Mouse (Mus musculus) CH12.LX (cell line): Measurements from ENCODE around the gene Anapc16. TPM values are rescaled to one million over a fixed set of nuclear protein-coding genes. Genes with fewer than 3 reads are reported as not detected.

Experiments used
- DNase-seq: peaks from one replicate; pipeline ENCODE4 v3.0.0-alpha.2; 2013; ENCODE audit errors: extremely low read depth
- H3K27ac ChIP-seq: 2 replicates; pipeline ENCODE4 v1.5.1; 2012; ENCODE audit warnings: low read depth, mild to moderate bottlenecking, control low read depth, moderate library complexity; ENCODE audit not compliant: insufficient read depth
- H3K27me3 ChIP-seq: replicated peaks from 2 replicates; pipeline ENCODE3; 2012; ENCODE audit warnings: inconsistent platforms
- H3K36me3 ChIP-seq, 2 experiments: replicated peaks in 1 of 2; 2 replicates each; pipeline versions ENCODE3 to v1.6.1; 2012; ENCODE audit warnings: inconsistent platforms in 1 of 2, low read length in 1 of 2, mild to moderate bottlenecking in 1 of 2, mixed read lengths in 1 of 2, moderate library complexity in 1 of 2; ENCODE audit not compliant: control insufficient read depth in 1 of 2, insufficient read depth in 1 of 2
- H3K4me1 ChIP-seq, 2 experiments: 2 replicates each; pipeline ENCODE4 v1.6.1; 2012; ENCODE audit warnings: inconsistent platforms in 1 of 2, moderate library complexity in 1 of 2; ENCODE audit not compliant: insufficient read depth in 2 of 2, control insufficient read depth in 1 of 2
- H3K4me2 ChIP-seq: 2 replicates; pipeline ENCODE4 v1.6.1; 2012; ENCODE audit warnings: low read depth, mild to moderate bottlenecking, control low read depth; ENCODE audit not compliant: poor library complexity, insufficient read depth, severe bottlenecking
- H3K4me3 ChIP-seq, 3 experiments: fragments of 150-350 bp in 1 of 3; sonication (generic) in 1 of 3; replicated peaks in 1 of 3; 2 replicates each; pipeline versions ENCODE3 to v1.5.1; 2011 to 2012; ENCODE audit warnings: low read depth in 2 of 3, low read length in 2 of 3, mild to moderate bottlenecking in 2 of 3, moderate library complexity in 2 of 3, control low read depth in 1 of 3, improper control_type of control experiment in 1 of 3, inconsistent platforms in 1 of 3, mixed read lengths in 1 of 3; ENCODE audit not compliant: poor library complexity in 1 of 3
- H3K79me2 ChIP-seq: replicated peaks from 2 replicates; pipeline ENCODE4 v1.6.1; 2012; ENCODE audit warnings: mild to moderate bottlenecking, moderate library complexity; ENCODE audit not compliant: control insufficient read depth, poor library complexity, insufficient read depth, severe bottlenecking; ENCODE audit errors: extremely low read depth
- H3K9ac ChIP-seq: 2 replicates; pipeline ENCODE4 v1.6.1; 2012; ENCODE audit warnings: low read depth, mild to moderate bottlenecking, control low read depth, moderate library complexity; ENCODE audit not compliant: insufficient read depth
- H3K9me3 ChIP-seq: replicated peaks from 2 replicates; pipeline ENCODE3; 2012; ENCODE audit warnings: low read length, inconsistent platforms, mixed read lengths
- BHLHE40 ChIP-seq: IDR thresholded peaks from 2 replicates; pipeline ENCODE4 v1.6.1; 2011; ENCODE audit warnings: mild to moderate bottlenecking, low read depth, low read length, improper control_type of control experiment
- CHD1 ChIP-seq: IDR thresholded peaks from 2 replicates; pipeline ENCODE4 v1.6.1; 2012; ENCODE audit warnings: low read depth, low read length, improper control_type of control experiment, inconsistent platforms
- CHD2 ChIP-seq: IDR thresholded peaks from 2 replicates; pipeline ENCODE4 v1.6.1; 2011; ENCODE audit warnings: low read length, improper control_type of control experiment
- CTCF ChIP-seq, 2 experiments: IDR thresholded peaks in 1 of 2; conservative IDR thresholded peaks in 1 of 2; 2 replicates each; pipeline ENCODE4 v1.5.1; 2011 to 2012; ENCODE audit warnings: low read depth in 2 of 2, low read length in 2 of 2, improper control_type of control experiment in 1 of 2, inconsistent platforms in 1 of 2, mild to moderate bottlenecking in 1 of 2, moderate library complexity in 1 of 2
- E2F4 ChIP-seq: IDR thresholded peaks from 2 replicates; pipeline ENCODE4 v1.6.1; 2011; ENCODE audit warnings: low read depth, low read length, improper control_type of control experiment; ENCODE audit not compliant: insufficient replicate concordance
- ELF1 ChIP-seq: IDR thresholded peaks from 2 replicates; pipeline ENCODE4 v1.6.1; 2014; ENCODE audit warnings: low read depth, mild to moderate bottlenecking, inconsistent platforms, low read length, improper control_type of control experiment
- EP300 ChIP-seq: IDR thresholded peaks from 2 replicates; pipeline ENCODE4 v1.6.1; 2011; ENCODE audit warnings: low read length, improper control_type of control experiment
- ETS1 ChIP-seq: conservative IDR thresholded peaks from 2 replicates; pipeline ENCODE4 v1.6.1; 2012; ENCODE audit warnings: low read depth, mild to moderate bottlenecking, inconsistent platforms, low read length, improper control_type of control experiment, moderate library complexity
- GABPA ChIP-seq: IDR thresholded peaks from 2 replicates; pipeline ENCODE4 v1.6.1; 2012; ENCODE audit warnings: low read depth, low read length, improper control_type of control experiment, inconsistent platforms; ENCODE audit not compliant: insufficient replicate concordance
- HCFC1 ChIP-seq: IDR thresholded peaks from 2 replicates; pipeline ENCODE4 v1.6.1; 2012; ENCODE audit warnings: low read depth, mild to moderate bottlenecking, inconsistent platforms, low read length, improper control_type of control experiment
- IRF4 ChIP-seq: IDR thresholded peaks from 2 replicates; pipeline ENCODE4 v1.6.1; 2014; ENCODE audit warnings: low read depth, mild to moderate bottlenecking, inconsistent platforms, low read length, improper control_type of control experiment
- JUN ChIP-seq: IDR thresholded peaks from 2 replicates; pipeline ENCODE4 v1.6.1; 2011; ENCODE audit warnings: low read depth, mild to moderate bottlenecking, low read length, improper control_type of control experiment, moderate library complexity; ENCODE audit not compliant: insufficient read depth
- JUND ChIP-seq: conservative IDR thresholded peaks from 2 replicates; pipeline ENCODE4 v1.6.1; 2011; ENCODE audit warnings: low read depth, low read length, improper control_type of control experiment
- KAT2A ChIP-seq: IDR thresholded peaks from 2 replicates; pipeline ENCODE4 v1.6.1; 2012; ENCODE audit warnings: low read length, improper control_type of control experiment, inconsistent platforms; ENCODE audit not compliant: insufficient replicate concordance
- MAFK ChIP-seq: IDR thresholded peaks from 2 replicates; pipeline ENCODE4 v1.6.1; 2011; ENCODE audit warnings: low read length, improper control_type of control experiment; ENCODE audit not compliant: insufficient replicate concordance
- MAX ChIP-seq: IDR thresholded peaks from 2 replicates; pipeline ENCODE4 v1.6.1; 2011; ENCODE audit warnings: low read length, improper control_type of control experiment
- MAZ ChIP-seq: IDR thresholded peaks from 2 replicates; pipeline ENCODE4 v1.6.1; 2012; ENCODE audit warnings: low read depth, mild to moderate bottlenecking, inconsistent platforms, low read length, improper control_type of control experiment, moderate library complexity
- MEF2A ChIP-seq: IDR thresholded peaks from 2 replicates; pipeline ENCODE4 v1.6.1; 2014; ENCODE audit warnings: low read depth, mild to moderate bottlenecking, inconsistent platforms, low read length, improper control_type of control experiment, borderline replicate concordance
- MXI1 ChIP-seq: IDR thresholded peaks from 2 replicates; pipeline ENCODE4 v1.6.1; 2011; ENCODE audit warnings: mild to moderate bottlenecking, low read depth, low read length, improper control_type of control experiment
- MYC ChIP-seq: IDR thresholded peaks from 2 replicates; pipeline ENCODE4 v1.6.1; 2011; ENCODE audit warnings: low read depth, mild to moderate bottlenecking, improper control_type of control experiment, low read length
- NELFE ChIP-seq: IDR thresholded peaks from 2 replicates; pipeline ENCODE4 v1.6.1; 2011; ENCODE audit warnings: low read depth, low read length, improper control_type of control experiment
- NRF1 ChIP-seq: IDR thresholded peaks from 2 replicates; pipeline ENCODE4 v1.6.1; 2014; ENCODE audit warnings: low read depth, mild to moderate bottlenecking, inconsistent platforms, low read length, improper control_type of control experiment, moderate library complexity
- PAX5 ChIP-seq: IDR thresholded peaks from 2 replicates; pipeline ENCODE4 v1.6.1; 2012; ENCODE audit warnings: low read length, inconsistent platforms, mixed read lengths
- POLR2A ChIP-seq: IDR thresholded peaks from 2 replicates; pipeline ENCODE4 v1.6.1; 2011; ENCODE audit warnings: low read depth, mild to moderate bottlenecking, improper control_type of control experiment, low read length
- POLR2AphosphoS2 ChIP-seq: IDR thresholded peaks from 2 replicates; pipeline ENCODE4 v1.6.1; 2011; ENCODE audit warnings: low read depth, low read length, improper control_type of control experiment
- RAD21 ChIP-seq: IDR thresholded peaks from 2 replicates; pipeline ENCODE4 v1.6.1; 2011; ENCODE audit warnings: low read depth, mild to moderate bottlenecking, low read length, improper control_type of control experiment, moderate library complexity
- RCOR1 ChIP-seq: conservative IDR thresholded peaks from 2 replicates; pipeline ENCODE4 v1.6.1; 2012; ENCODE audit warnings: low read depth, mild to moderate bottlenecking, inconsistent platforms, low read length, improper control_type of control experiment
- SIN3A ChIP-seq: IDR thresholded peaks from 2 replicates; pipeline ENCODE4 v1.6.1; 2012; ENCODE audit warnings: low read length, improper control_type of control experiment, inconsistent platforms
- SMC3 ChIP-seq: IDR thresholded peaks from 2 replicates; pipeline ENCODE4 v1.6.1; 2011; ENCODE audit warnings: low read depth, low read length, improper control_type of control experiment
- TBP ChIP-seq: conservative IDR thresholded peaks from 2 replicates; pipeline ENCODE4 v1.6.1; 2011; ENCODE audit warnings: low read depth, low read length, improper control_type of control experiment
- TCF12 ChIP-seq: IDR thresholded peaks from 2 replicates; pipeline ENCODE4 v1.6.1; 2014; ENCODE audit warnings: low read depth, mild to moderate bottlenecking, inconsistent platforms, low read length, improper control_type of control experiment
- UBTF ChIP-seq: IDR thresholded peaks from 2 replicates; pipeline ENCODE4 v1.6.1; 2012; ENCODE audit warnings: low read depth, mild to moderate bottlenecking, inconsistent platforms, low read length, improper control_type of control experiment, moderate library complexity
- USF1 ChIP-seq: IDR thresholded peaks from 2 replicates; pipeline ENCODE4 v1.6.1; 2014; ENCODE audit warnings: low read depth, mild to moderate bottlenecking, inconsistent platforms, low read length, improper control_type of control experiment
- USF2 ChIP-seq: conservative IDR thresholded peaks from 2 replicates; pipeline ENCODE4 v1.6.1; 2011; ENCODE audit warnings: low read depth, low read length, improper control_type of control experiment
- ZC3H11A ChIP-seq: IDR thresholded peaks from 2 replicates; pipeline ENCODE4 v1.6.1; 2012; ENCODE audit warnings: low read depth, mild to moderate bottlenecking, inconsistent platforms, low read length, improper control_type of control experiment
- ZKSCAN1 ChIP-seq: IDR thresholded peaks from 2 replicates; pipeline ENCODE4 v1.6.1; 2012; ENCODE audit warnings: low read depth, inconsistent platforms, low read length, improper control_type of control experiment, borderline replicate concordance
- ZMIZ1 ChIP-seq: IDR thresholded peaks from 2 replicates; pipeline ENCODE4 v1.6.1; 2012; ENCODE audit warnings: low read depth, mild to moderate bottlenecking, inconsistent platforms, low read length, improper control_type of control experiment
- ZNF384 ChIP-seq: IDR thresholded peaks from 2 replicates; pipeline ENCODE4 v1.6.1; 2012; ENCODE audit warnings: low read depth, low read length, improper control_type of control experiment, inconsistent platforms
- dilution Hi-C: fragments of 300-500 bp; cut with MboI; formaldehyde crosslinking; loops from 2 replicates; pipeline ENCODE4 v1.14.3; 2020; ENCODE audit warnings: low sequenced_read_pairs; ENCODE audit not compliant: extremely low pct_unique_long_range_greater_than_20kb, extremely low pct_ligation_motif_present
- in situ Hi-C: fragments of 300-500 bp; cut with MboI; formaldehyde crosslinking; loops from 3 replicates; pipeline ENCODE4 v1.14.3; 2019; ENCODE audit warnings: low sequenced_read_pairs, low pct_ligation_motif_present, low pct_unique_long_range_greater_than_20kb, mixed read lengths
- polyA plus RNA-seq: library from polyadenylated mRNA; unstranded; fragments of >175 nt; gene quantifications from 2 replicates; pipeline ENCODE4 v1.2.1, GENCODE M21; 2012; ENCODE audit warnings: low read depth; ENCODE audit not compliant: insufficient read length
- total RNA-seq, 2 experiments: library from RNA; depleted of rRNA; stranded (reverse); fragments of 300-350 nt in 1 of 2; fragments of >200 nt in 1 of 2; gene quantifications; 2 replicates each; pipeline ENCODE4 v1.2.3; 2012 to 2014

Gene Anapc16
- total and polyA plus RNA-seq, 3 experiments: 43.9 to 67.6 (median 64.9) TPM

- H3K27me3 ChIP-seq: no peaks in the 10 kb centered on the region
- dilution Hi-C loops: no loop called here
- H3K9ac ChIP-seq: 0 out of 2 replicates have a peak overlapping the region, but pooled peaks have one; percentile 31
- no peak for DNase-seq
- H3K4me1 ChIP-seq: peaks cover 7 to 34% of the 10 kb centered on the region in 2 experiments
- peaks cover 8 to 21% of the 10 kb centered on the region in 2 experiments for H3K36me3 ChIP-seq
- H3K4me3 ChIP-seq: peak overlapping the region in 1 of 3 experiments; percentile 74
- in situ Hi-C loops: loop anchor here (5.0 kb wide), 1 partner anchor 34 kb away; no protein-coding TSS in a partner anchor
- 0 out of 2 replicates have a peak overlapping the region, but pooled peaks have one; percentile 36 for H3K27ac ChIP-seq
- TF ChIP-seq SMC3: no peak
- TF ChIP-seq CHD2: no peak; the same call in 1 of the 2 replicates
- TF ChIP-seq USF1: no peak
- 0 out of 2 replicates have a peak, but pooled peaks have one; percentile 52 for TF ChIP-seq RCOR1
- TF ChIP-seq BHLHE40: no peak
- TF ChIP-seq TCF12: no peak
- no peak for TF ChIP-seq NELFE
- TF ChIP-seq ZKSCAN1: no peak
- TF ChIP-seq NRF1: no peak
- TF ChIP-seq JUND: no peak
- no peak for TF ChIP-seq POLR2A
- no peak for TF ChIP-seq CTCF (conservative IDR thresholded peaks at IDR 0.05 in 1 of 2, IDR thresholded peaks at IDR 0.05 in 1 of 2; ENCODE audit: low read depth in 2 of 2, low read length in 2 of 2)
- no peak for TF ChIP-seq JUN
- no peak for TF ChIP-seq EP300
- TF ChIP-seq MXI1: 0 out of 2 replicates have a peak, but pooled peaks have one; percentile 19
- TF ChIP-seq ETS1: no peak
- TF ChIP-seq MAX: no peak
- TF ChIP-seq ELF1: 0 out of 2 replicates have a peak, but pooled peaks have one; percentile 19
- TF ChIP-seq UBTF: no peak
- no peak for TF ChIP-seq ZMIZ1
- no peak for TF ChIP-seq ZC3H11A
- no peak for TF ChIP-seq MYC
- no peak for TF ChIP-seq USF2
- TF ChIP-seq E2F4: no peak
- TF ChIP-seq SIN3A: 0 out of 2 replicates have a peak, but pooled peaks have one; percentile 24
- no peak for TF ChIP-seq IRF4
- TF ChIP-seq POLR2AphosphoS2: peak; percentile 95
- TF ChIP-seq GABPA: no peak
- TF ChIP-seq RAD21: no peak
- no peak for TF ChIP-seq CHD1
- no peak for TF ChIP-seq MEF2A
- TF ChIP-seq KAT2A: no peak
- TF ChIP-seq MAZ: peak; percentile 40; the same call in 1 of the 2 replicates
- no peak for TF ChIP-seq PAX5
- TF ChIP-seq HCFC1: no peak
- no peak for TF ChIP-seq MAFK
- no peak for TF ChIP-seq TBP
- no peak for TF ChIP-seq ZNF384
- TF ChIP-seq, all 38 proteins: peak for 6
- H3K4me2 ChIP-seq: no peak overlapping the region
- H3K79me2 ChIP-seq: peaks cover 21% of the 10 kb centered on the region
- no peaks in the 10 kb centered on the region for H3K9me3 ChIP-seq
Measured at GRCm38 (mm10) chr10:59948363-59949254, 54.3 kb downstream of the Anapc16 start.
